Mouse (Mus musculus): ENCODE results near the gene Dmac1.
"Not testable (repeated sequence)": the region's sequence is repeated elsewhere in the genome, so short reads cannot be mapped to it uniquely, and the experiment has no call there.

The Dmac1 gene

DNA sequence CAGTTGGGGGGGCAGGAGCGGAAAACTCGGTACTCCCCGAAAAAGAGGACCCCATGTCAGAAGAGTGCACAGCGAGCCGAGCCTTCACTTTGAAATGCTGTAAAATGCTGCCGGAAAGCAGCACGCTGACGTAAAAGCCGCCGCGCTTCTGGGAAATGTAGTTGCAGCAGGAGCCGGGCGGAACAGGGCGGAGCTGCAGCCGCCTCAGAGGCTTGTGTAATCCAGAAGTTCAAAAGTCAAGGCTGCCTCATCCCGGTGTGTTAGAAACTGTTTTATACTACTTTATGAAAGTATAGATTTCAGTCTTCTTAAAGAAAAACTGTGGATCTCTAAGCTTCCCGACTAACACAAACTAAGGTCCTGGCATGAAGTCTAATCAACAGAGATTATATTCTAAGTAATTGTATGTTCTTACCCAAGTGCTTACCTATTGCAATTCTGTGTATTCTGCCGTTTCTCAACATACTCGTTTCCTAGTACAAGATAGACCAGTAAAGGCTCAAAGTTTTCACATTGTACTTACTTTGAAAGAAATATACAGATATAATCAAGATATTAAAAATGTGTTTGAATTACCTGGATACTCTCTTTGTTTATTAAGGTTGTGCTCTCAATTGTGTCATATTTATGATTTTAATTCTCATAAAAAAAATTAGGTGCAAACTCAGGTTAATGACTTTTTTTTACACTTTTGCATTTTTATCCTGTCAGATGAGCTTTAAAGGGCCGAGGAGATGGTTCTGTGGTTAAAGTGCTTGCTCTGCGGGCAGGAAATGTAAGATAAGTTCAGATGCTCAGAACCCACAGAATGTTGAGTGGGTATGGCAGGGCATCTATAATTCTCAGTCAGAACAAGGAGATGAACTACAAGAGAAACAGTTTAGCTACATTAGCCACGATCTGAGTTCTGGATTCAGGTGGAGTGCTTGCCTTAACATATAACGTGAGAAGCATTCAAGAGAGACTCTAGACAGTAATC is at the start of gene Dmac1:
TSS of gene Dmac1 (minus strand) at position 109 of the 979 bp plus-strand sequence.
- DNase-seq, result peak; percentile 93 to 95

DNA sequence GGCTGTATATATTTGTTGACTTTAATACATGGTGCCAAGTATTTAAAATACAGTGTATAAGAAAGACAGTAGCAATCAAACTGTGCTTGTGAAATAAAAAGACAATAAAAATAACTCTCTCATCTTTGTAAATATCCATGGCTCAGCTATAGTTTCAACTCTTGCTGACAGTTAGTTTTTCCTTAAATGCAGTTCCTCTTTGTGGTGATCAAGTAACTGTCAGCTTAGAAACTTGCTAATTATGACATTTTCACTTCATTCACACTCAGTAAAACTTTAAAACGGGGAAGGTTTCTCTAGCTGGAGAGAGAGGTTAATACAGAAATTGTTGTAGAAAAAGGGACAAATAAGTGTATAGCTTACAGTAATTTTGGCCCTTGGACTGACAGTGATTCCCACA is 37.3 kb upstream of the Dmac1 start:
- no peak for DNase-seq

DNA sequence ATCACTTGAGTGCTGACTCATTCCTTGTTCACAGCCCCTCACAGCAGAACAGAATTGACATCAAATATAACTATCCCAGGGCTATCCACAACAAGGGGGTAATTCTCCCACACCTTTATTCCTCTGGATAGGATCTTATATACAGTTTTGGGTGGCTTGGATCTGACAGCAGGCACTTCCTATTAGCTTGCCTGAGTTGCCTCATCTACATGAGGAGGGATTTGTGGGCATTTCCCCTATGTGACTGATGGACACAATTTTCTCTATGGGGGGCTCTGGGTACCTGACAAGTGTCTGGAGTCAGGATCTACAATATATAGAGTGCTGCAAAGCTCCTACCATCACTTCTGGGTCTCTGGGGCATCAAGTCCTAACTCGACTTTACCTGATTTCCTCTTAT is 36.9 kb upstream of the Dmac1 start:
- no peak for DNase-seq

DNA sequence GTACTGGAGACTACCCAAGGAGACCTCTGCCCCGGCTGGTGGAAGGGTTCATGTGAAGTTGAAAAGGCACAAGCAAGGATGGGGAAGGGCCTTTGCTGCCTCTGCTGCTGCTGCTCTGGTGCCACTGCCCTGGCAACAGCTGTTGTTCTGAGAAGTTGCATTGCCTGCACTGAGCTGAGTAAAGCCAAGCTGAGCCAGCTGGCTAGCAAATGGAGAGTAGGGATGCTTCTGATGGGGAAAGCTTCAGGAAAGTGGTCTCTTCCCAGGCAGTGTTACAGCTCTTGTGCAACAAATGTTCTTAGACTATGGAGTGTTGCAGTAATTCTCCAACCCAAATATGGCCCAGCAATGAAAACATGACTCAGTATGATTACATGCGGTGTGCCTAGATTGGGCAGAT is 33.8 kb upstream of the Dmac1 start:
- DNase-seq, result peak in 1 of 2 experiments; percentile 52

DNA sequence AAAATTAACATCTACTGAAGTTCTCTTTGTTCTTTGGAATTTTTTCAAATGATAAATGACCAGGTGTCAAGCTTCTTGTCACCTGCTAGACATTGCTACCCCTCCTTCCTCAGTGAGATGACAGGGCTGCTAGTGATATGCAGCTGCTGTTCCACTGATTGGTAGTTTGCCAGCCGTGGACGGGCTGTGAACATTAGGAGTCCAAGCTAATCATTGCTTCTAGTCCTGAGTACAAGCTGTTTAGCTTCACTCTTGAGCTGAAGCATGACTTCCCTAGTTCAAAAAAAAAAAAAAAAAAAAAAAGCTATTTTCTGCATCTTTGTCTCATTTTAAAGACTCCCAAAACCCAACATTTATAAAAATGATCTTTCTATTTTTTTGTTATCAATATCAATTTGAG is 33.2 kb upstream of the Dmac1 start:
- peak; percentile 24 to 61 for DNase-seq

DNA sequence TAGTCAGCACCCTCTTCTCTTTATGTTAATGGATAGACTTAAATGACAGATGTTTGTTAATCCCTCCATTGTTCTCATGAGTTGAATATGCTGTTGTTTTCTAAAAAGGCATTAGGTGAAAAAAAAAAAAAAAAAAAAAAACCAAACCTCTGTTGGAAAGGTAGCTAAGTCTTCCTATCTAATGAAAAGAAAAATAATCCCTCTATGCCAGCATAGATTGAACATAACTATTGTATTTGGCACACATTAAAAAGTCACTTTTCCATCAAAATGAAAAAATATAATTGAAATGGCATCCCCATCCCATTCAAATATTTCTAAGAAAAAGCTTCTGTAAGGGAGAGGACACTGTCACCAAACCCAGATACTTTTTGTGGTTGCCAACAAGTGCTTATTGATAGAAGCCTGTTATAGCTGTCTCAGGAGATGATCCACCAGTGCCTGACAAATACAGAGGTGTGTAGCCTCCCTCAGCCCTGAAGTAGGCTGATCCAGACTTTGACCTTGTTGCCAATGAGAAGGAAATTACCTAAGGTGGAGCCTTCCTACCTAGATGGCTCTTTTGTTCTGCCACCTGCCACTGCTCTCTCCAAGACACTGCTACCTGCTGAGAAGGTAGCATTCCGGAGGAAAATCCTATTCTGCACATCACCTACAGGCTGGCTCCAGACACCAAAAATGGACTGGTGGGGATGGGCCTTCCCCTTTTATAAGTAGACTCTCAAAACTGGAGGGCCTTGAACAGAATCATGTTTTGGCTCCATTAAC is 22.3 kb upstream of the Dmac1 start:
- DNase-seq, result no peak

DNA sequence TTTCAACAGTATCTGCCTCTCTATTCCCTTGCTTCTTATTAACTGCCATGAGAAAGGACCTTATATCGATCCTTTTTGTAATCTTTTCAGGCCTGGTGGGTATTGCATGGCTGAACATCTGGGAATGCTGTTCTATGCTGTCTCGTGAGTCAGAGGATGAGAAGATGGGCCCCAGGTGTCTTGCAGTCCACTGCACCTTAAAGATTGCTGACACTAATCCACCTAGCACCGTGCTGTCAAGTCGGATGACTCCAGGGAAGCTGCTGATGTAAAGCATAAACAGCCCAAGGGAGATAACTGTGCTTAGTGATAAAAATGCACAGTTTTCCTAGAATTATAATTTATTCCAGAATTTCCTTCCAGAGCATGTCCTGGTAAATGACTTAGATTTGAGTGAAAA is 14.2 kb upstream of the Dmac1 start:
- no peak for DNase-seq

DNA sequence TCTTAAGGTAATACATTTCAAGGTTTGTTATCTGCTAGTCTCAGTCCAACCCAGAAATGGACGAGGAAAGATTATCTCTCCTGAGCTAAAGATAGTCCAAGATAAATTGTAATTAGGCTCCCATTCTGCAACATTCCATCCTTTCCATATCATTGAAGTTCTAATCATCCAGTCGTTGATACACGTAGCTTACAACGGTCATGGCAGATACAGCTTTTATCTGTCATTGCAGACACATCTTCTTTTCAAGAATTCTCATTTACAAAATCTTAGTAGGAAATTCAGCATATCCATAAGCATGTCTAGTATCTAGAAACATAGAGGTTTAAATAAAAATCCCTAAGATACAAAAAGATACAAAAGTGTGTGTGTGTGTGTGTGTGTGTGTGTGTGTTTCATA is 13.0 kb upstream of the Dmac1 start:
- DNase-seq, result no peak

DNA sequence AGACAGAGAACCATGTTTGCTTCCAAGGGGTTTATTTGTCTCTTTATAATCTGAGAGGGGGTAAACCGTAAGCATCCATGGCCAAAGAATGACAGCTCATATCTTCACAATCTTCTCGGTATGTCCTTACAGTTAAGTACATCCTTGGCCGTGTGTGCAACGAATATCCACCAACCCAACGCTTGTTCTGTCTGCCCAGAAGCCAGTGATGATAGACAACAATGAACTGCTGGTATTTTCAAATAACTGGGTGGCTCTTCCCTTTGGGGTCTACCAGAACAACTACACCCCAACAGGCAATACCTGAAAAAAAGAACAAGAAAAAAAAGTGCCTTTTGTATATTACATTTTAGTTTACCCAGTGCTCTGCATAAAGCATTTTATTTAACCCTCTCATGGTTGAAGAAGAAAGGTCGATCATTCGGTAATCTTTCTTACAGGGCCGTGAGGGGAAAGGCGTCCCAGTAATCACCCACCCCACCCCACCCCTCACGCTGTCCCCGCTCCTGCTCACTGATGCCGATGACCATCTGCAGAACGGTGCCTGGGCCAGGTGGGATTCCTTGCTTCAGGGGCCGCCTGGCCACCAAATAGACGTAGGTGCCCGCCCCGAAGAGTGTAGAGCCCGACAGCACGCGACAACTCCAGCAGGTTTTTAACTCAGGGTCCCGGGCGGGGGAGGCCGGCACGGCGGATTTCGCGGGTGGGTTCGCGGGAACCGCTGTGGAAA is 473 bp downstream of the Dmac1 start:
- no peak for DNase-seq

DNA sequence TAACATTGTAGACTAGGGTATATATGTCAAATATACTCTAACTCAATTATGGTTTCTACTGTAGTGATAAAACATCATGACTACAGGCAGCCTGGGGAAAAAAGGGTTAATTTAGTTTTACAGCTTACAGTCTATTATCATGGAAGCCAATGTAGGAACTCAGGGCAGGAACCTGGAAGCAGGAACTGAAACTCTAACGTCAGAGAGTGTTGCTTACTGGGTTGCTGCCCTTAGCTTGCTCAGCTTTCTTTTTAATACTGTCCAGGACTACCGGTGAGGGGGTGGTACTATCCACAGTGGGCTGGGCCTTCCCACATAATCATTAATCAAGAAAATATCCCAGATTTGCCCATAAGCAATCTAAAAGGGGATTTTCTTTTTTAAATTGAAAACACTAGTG is 2.4 kb downstream of the Dmac1 start:
- no peak for DNase-seq

DNA sequence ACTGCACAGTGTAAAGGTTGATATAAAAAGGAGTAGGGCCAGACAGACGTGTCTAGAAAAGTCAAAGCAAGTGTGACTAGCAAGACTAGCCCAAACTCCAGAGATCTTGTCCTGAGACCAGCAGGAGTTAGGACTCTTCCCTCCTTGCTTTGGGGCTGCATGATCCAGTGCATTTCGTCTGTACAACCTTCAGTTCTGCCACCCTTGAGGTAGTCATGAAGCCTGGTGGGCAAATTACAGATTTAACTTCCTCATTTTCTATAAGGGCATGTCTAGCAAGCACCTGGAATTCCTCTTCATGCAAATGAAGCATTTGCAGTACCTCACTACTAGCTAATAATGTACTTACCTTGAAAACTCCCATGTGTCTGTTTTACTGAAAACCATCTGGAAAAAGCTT is 10.2 kb downstream of the Dmac1 start:
- DNase-seq, result no peak

DNA sequence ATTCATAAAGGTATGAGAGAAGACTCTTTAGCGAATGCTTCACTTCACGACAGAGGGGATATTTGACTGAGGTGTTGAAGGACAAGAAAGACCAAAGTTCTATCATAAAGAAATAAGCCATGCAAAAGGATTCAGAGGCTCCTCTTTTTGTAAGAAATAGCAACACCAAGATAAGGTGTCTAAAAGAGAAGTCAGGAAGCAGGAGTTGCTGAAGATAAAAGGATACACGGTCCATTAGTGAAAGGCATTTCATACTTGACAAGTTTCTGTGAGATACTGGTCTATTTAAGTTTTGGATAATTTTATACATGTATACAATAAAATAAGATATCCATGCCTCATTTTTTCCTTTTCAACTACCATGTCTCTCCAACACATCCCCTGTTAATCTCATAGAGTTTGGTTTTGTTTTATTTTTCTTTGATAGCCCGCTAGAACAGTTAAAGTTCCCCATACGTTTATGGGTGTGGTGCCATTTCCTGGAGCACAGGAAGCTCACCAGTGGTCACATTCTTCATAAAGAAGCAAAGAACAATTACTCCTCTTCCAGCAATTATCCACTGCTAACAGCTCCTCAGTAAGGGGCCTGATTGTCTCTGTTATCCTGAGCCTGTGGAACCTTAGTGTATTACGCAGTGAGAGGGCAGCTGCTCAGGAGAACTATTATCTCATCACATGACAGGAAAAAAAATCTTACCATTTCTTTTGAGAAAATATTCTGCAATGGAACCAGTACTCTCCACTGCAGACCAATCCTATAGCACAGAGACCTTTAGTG is 11.1 kb downstream of the Dmac1 start:
- no peak for DNase-seq

DNA sequence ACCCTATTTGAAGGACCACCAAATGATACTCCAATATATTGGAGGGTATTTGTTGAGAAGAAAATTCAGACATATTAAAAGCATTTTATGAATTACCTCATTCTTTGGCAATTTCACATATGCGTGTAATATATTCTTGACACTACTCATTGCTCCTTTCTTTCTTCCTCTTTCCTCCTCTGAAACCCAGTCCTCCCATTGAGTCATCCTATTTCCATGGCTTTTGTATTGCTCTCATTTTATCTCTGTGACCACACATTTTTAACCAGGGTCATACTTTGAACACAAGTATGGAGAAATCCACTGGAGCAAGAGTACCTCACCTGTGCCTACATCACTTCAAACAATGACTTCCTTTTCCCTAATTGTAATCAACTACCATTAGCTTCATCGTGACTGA is 13.9 kb downstream of the Dmac1 start:
- no peak for DNase-seq

DNA sequence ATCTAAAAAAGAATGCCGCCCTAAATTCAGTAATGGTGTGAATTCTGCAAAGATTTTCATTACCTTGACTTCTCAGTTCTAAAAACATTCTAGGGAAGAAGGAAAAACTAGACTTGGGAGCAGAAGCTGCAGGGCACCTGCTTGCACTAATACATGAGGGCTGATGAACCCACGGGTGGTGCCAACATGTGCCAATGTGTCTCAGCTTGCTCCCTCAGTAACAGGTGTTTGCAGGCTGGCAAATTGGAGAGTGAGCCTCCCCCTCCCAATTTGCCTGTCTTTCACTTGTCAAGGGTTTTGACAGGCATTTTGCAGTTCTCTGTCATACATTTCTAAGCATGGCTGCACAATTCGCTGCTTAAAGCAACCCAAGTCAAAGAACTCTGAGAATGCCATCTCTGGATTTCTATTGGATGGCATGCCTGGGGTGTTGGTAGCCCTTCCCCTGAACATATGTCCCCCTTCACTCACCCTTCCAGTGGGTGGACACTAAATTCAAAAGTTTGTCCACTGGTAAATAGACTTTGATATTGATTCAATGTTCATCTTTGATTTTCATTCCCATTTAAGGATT is 14.5 kb downstream of the Dmac1 start:
- no peak for DNase-seq

DNA sequence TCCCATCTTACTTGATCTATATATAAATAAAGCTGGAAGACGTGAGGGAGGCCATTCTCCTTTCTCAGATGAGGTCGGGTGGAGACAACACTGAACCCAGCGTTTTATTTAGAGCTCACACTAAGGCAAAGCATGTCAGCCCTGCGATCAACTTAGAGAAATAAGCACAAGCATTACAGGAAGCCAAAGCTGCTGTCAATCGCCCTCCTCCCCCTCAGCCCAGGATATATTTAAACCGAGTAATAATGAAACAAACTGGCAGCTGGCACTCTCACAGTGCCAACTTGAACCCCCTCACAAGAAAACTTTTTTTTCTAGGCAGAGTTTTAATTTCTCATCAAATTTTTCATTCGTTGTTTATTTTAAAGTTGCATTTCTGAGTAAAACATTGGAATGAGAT is 15.7 kb downstream of the Dmac1 start:
- no peak for DNase-seq

DNA sequence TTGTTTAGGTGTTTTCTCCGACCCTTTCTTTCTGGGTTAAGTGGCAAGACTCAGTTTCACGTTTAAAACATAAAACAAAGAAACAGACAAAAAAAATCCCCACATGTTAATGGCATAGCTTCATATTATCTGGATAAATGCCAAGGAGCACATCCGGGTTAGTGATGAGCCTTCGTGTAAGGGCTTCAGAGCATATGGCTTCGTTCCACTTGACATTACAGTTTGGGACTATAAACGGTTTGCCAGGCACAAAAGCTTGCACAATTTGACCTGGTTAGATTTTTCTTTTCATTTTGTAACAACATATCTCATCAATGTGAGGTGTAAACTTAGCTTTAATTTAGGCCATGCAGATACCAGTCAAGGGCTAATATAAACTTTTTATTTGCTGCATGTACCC is 17.9 kb downstream of the Dmac1 start:
- no peak for DNase-seq

DNA sequence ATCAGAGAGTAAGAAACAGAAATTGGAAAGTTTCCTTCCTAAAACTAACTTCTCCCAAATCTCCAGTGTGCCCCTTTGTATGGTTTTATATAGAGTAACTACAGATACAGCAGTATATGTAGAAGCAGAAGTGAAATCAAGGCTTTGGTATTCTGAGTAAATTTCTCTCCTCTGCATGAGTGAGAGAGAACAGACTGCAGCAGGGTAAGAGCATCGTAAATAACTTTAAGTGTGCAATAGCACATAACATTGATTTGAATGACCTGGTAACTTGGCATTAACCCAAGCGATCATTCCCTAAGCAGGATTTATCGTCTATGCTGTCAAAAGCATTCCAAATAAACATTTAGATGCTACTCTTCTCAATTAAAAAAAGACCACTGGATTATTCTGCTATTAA is 18.7 kb downstream of the Dmac1 start:
- DNase-seq, result no peak

DNA sequence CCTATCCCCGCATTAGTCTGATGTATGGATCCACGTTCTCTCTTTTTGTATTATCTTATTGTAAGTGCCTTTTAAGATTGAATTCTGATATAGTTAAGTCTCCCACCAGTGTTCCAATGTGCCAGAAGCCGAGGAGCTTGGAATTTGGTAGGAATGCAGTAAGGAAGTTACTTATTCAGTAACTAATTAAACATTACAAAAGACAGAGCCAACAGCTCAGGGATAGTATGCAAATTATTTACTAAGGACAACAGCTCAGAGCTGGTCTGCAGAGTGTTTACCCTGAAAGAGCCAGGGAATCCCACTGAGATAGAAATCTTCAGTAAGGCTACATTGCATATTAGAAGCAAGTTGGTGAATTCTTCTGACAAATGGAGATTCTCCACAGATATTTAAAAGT is 43.5 kb downstream of the Dmac1 start:
- DNase-seq, result not testable (repeated sequence)
